Mouse (Mus musculus) brain, embryonic 18.5 days (tissue): ENCODE data around the gene Tfam.
A peak's percentile ranks its signal among the peaks of the same experiment; 100 is the strongest.

Experiments used
- DNase-seq: peaks from one replicate; pipeline ENCODE4 v3.0.0-alpha.2; 2012; ENCODE audit warnings: low read depth, low spot score

Gene Tfam

DNA sequence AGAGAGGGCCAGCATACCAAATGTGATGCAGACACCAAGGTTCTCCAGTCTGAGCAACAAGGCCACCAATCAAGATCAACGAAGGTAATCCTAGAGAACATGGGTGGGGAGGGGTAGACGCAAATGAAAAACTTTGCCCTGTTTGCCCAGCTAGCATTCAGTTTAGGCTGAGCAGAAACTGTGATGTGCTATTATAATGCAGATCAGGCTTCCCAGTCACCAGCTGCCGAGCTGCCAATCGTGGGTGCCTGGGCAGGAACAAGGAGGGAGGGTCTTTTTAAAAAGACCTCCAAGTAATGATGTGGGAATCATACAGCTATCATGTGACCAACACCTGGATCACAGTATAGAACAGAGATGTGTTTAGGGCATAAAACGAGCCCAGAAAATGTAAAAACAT, 15.0 kb downstream of the Tfam start:
- no peak for DNase-seq

DNA sequence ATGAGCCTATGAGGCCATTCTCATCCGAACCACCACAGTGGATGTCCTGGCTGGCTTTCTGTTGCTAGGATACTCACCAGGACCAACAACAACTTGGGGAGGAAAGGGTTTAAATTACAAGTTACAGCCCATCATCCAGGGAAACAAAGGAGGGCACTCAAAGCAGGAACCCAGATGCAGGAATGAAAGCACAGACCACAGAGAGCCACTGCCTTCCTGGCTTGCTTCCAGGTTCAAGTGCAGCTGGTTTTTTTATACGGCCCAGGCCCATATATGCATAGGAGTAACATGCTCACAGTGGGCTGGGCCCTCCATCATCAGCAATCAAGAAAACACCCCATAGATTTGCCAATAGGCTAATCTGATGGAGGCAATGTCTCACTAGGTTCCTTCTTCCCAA, 15.4 kb downstream of the Tfam start:
- DNase-seq = no peak

DNA sequence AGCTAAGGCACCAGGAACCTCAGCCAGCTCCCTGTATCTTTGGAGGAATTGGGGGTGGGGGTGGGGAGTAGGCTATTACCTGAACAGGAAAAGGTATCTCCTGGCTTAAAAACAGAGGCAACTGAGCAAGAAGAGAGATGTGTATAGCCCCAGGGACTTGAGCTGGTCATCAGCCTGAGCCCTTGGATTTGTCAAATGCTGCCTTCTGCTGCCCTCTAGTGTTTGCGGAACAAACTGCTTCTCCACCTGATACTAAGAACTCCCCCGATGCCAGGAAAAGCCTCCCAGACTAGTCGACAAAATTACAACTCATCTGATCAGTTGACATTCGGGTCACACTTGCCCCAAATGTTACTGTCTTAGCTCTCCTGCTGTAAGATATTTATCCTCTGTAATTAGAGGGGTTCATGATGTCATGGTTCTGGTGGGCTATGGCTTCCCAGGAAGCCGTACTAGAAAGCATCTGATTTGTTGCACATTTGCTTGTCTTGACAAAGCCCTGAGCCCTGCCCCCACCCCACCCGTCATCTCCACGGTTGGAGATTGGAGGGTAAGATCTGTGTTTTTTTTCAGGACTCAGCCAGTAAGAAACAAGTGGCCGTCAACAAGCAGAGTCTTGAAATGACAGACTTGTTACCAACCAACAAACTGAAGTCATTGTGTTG, 19.7 kb downstream of the Tfam start:
- peak; percentile 64 for DNase-seq

DNA sequence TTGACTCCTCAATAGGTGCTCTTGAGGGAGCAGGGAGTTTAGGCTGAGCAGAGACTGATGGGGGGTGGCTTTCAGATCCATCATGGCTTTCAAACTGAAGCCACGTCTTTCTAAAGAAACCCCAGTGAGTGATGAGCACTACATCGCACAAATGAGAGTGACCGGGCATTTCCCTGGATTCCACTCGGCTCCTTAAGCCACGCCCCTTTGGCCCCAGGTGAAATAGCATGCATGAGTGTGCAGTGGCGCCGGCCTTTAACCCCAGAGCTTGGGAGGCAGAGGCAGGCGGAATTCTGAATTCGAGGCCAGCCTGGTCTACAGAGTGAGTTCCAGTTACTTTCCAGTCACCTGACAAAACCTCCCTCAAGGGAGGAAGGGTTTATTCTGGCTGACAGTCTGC, 22.1 kb downstream of the Tfam start:
- DNase-seq = no peak

DNA sequence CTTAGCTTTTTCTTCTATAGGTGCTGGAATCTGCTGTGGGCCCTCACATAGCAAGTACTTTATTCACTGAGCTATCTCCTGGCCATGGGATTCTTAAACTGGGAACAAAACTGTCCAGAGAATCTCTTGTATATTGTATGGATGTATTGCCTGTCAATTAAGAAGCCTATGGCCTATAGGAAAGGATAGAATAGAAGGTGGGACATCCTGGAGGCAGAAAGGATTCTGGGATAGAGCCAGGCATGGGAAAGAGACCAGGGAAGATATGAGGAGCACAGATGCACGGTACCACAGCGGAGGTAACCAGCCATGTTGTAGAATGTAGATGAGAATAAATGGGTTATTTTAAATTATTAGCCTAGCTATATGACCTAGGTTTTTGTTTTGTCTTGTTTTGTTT, 36.6 kb downstream of the Tfam start:
- no peak for DNase-seq

DNA sequence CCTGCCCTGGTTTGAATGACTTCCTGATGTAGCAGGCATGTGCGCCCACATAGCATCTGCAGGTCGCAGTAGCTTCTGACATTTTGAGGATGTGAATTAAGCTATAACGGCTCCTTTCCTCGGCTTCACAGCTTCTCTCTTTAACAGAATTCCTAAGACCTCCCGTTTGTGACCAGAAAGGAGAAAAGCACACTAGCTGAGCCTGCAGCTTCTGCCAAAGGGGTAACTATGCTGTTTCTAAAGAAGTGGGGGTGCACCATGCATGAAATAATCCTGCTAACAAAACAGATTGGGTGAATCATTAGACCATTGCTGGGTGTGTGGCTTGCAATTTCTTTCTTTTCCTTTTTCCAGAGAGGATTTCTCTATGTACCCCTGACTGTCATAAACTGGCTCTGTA, 37.1 kb downstream of the Tfam start:
- no peak for DNase-seq

DNA sequence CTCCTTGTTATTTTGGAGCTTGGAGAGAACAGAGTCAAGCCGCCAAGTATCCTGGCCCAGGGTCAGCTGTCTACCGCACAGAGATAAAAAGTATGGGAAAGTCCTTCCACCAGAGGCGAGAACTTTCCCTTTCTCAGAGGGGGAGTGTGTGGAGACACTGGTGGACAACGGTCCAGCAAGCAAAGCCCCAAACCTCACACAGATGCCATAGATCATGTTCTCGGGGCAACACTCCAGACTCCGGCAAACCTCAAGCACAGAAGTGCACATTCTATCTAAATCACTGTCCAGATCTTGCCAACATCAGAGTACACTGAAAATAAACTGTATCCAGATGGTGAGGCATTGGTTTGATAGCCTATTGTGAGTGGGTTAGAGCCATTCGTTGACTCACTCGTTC, 39.4 kb downstream of the Tfam start:
- no peak for DNase-seq

DNA sequence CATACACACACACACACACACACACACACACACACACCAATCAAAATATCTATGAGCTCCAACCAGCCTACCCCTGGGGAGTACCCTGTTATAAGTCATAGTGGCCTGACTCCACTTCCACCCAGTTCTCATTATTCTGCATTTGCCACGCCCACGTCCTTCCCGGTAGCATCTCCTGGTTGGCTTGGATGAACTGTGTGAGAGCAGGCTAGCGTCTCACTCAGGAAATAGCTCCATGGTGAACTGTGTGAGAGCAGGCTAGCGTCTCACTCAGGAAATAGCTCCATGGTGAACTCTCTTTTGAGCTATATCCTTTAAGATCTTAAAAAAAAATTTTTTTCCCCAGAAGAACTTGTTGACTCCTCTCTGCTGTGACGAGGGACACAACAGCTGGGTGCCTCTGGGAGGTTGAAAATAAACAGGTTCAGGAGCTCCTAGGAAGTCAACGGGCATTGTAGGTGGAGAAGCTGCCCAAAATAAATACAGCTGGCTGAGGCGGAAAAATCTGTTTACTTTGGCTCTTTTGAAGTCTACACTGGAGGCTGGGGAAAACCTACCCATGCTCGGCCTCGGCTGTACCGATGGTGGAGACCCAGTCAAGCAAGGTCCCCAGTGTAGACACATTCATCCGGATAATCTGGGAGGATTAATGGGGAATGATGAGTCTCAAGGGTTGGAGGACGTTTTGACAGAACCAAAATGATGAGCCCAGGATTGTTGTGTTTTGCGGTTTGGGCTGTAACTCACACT, 40.9 kb downstream of the Tfam start:
- no peak for DNase-seq

DNA sequence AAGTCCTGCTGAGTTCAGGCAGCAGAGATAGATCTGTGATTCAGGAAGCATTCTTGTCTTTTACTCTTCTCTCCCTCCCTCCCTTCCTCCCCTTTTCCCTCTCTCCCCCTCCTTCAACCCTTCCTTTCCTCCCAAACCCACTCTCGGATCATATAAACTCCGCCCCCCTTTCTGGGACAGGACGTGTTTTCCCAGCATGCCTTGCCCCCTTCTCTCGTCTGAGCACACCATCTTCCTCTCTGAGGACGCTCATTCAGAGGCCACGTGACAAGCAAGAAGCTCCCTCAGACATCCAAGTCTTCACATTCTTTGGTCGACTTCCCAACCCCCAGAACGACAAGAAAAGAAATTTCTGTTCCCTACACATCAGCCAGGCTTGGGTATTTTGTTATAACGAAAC, 42.6 kb downstream of the Tfam start:
- no peak for DNase-seq

DNA sequence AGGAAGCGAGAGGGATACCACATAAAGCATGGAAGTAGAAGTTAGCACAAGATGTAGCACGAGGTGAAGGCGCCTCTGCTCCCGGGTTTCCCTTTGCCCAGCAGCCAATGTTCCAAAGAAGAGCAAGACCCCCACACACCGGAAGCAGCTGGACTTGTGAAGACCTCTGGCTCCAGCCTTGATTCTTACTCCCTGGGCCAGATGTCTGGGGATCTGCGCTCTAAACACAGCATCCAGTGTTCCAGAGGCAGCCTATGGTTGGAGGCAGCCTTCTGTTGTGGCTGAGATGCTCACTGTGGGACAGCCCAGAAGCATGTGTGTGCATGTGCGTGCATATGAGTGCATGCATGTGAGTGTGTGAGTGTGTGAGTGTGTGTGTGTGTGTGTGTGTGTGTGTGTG, 43.4 kb downstream of the Tfam start:
- DNase-seq = no peak

DNA sequence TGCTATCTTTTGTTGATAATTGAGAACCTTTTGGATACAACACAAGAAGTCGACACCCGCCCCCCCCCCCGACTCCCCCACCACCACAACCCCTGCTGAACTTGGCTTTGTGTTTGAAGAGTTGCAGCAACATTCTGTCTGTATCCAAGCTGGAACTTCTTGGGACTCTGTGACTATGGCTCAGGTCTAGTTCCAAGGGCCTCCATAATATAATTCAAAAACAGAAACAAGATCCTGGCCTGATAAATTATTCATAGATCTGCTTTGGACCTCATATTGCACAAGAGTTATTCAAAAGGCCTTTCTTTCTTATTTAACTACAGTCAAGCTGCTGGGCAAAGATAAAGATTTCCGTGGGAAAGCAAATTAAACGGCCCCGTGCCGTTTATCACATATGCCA, 44.8 kb downstream of the Tfam start:
- DNase-seq = no peak

DNA sequence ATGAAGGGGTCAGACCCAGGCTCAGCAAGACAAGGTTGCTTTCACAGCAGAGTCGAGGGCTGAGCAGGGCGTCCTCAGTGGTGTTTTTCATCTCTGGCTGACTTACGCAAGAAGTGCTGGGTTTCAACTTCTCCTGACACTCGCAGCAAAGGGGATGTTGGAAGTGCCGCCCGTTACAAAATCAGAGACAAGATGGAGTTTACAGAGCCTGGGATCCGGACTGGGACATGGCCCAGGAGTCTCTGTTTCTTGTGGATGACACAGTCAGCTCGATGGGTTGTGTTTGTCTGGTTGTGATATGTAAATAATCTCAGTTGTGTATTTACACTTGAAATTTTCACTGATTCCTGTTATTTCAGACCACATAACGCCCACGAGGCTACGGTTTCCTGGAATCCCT, 45.2 kb downstream of the Tfam start:
- DNase-seq = no peak

DNA sequence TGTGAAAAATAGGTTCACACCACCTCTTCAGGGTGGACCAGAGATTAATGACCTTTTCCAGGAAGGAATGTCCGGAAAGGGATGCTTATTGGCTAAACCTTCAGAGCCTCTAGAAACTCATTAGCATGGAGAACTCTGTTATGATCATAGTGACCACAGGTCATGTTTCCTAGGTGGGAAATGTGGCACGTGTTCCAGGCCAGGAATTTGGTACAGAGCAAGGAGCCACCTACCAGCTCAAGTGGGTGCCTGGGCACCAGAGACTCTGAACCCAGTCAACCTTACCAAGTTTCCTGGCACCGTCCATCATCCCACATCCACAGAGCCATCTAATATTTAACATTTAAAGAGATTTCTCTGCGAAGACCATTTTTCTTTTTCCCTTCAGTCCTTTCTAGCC, 49.4 kb downstream of the Tfam start:
- DNase-seq = no peak

DNA sequence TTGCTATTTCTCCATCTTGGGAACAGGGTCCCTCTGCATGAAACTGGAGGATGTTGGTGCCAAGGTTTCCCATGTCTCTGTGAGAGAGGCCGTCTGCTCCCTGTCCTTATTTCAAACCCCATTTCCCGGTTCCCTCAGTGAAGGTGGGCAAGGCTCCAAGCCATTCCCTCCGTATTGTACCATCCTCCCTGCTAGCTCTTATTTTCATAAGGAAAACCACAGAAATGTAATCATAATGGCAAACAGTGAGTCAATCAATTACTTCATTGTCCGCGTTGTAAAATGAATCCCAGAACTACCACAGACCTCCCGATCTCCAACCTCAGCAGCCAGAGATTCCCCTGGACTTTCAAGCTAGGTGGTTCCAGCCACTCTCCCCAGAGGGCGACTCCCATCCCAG, 53.0 kb downstream of the Tfam start:
- no peak for DNase-seq

DNA sequence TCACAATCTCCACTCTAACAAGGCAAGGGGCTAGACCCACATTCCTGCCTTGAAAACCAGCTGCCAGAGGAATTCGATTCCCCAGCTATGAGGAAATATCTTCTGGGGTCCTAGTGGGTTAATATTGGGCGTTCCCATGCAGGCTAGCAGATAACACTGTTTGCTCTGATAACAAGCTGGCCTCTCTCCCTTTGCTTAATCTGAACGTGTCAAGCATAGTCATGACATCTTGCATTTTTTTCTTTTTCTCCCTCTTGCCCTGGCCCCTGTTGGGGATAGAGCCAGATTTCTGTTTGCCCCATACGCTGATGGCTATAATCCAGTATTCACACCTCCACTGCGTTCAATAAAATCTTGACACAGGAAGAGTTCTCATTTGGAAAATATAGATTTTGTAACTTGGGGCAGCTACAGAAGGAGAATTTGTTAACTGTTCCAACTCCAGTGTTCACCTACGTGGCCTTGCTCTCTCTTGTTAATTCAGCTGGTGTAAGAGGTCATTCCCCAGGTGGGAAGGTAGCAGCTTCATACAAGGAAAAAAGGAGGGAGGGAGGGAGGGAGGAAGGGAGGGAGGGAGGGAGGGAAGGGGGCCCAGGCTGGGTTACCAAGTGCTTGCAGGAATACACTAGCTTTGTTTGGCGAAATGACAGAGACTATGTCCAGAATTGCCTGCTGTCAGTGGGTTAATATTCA, 54.6 kb downstream of the Tfam start:
- no peak for DNase-seq

DNA sequence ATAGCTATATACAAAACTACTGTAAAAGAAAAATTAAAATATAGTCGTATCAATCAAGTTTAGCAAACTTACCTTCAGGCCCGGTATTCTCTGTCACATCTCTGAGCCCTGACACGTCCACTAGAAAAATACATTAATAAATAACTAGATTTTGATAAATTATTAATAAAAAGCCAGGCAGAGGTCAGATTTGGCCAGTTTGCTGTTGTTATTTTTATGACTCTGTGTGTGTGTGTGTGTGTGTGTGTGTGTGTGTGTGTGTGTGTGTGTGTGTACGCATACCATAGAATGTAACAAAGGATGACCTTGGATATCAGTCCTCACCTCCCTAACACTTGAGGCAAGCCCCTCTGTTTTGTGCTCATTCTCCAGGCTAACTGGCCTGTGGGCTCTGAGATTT, 56.1 kb downstream of the Tfam start:
- no peak for DNase-seq

DNA sequence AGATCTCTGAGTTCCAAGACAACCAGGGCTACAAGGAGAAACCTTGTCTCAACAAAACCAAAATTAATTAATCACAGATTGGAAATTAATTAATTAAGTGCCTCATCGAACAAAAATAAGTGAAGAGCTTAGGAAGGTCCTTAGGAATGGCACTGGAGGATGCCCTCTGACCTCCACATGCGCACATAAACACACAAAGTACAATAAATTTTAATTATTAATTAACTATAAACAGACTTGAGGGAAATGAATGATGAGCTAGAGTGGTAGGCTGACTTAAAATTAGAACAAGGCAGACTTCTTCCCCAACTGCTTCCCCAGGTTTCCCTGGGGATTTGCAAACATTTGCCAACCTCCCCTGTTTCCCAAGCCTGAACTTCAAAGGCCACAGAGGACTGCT, 57.0 kb downstream of the Tfam start:
- no peak for DNase-seq

DNA sequence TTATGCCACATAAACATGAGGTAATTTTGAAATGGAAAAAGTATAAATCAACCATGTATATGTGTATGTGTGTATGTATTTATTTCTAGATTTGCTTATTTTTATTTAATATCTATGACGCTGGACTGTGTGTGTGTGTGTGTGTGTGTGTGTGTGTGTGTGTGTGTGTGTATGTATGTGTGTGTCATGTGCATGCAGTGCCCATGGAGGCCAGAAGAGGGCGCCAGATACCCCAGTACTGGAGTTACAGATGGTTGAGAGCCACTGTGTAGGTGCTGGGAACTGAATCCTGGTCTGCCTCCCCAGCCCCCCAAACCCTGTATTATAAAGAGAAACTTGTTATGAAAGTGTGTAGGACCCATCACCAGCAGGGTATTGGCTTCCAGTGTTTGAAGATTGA, 58.0 kb downstream of the Tfam start:
- DNase-seq = no peak

DNA sequence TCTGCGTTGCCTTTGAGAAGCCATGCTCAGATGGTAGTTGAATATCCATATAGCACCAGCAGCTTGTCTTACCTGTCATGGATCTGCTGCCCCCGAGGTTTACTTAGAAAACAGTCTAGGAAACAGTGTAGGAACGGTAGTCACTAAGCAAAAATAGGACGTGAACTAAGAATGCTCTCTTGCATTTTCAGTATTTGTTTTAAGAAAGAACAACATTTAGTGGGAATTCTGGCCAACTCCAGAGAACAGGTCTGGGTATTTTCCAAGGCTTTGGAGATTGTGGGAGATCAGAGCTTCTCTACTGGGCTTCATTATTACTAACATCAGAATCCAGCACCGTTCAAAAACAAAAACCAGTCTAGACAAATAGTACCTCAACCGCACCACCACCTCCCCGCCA, 60.9 kb downstream of the Tfam start:
- DNase-seq = no peak

DNA sequence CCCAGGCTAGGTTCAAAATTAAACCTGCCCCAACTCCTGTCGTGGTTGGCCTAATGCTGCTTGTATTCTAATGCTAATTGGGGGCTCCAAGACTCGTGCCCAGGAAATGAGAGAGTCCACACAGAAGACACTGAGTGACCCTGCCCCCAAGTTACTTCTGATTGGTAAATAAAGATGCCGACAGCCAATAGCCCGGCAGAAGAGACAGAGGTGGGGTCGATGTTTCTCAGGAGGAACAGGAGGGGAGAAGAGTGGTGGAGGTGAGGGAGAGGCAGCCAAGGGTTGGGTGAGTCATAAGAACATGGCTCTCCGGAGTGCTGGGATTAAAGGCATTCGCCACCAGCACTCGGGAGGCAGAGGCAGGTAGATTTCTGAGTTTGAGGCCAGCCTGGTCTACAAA, 61.7 kb downstream of the Tfam start:
- DNase-seq = no peak
